Mouse (Mus musculus) G1E (cell line): Measurements from ENCODE around the gene Notch2.

Experiments used
- CTCF ChIP-seq: IDR thresholded peaks from 2 replicates; pipeline ENCODE4 v1.5.1; 2012; ENCODE audit warnings: low read depth, low read length, inconsistent platforms, mixed read lengths
- GATA1 ChIP-seq: IDR thresholded peaks from 2 replicates; pipeline ENCODE4 v1.6.1; 2012; ENCODE audit warnings: borderline replicate concordance, low read length, inconsistent platforms, mixed read lengths
- POLR2AphosphoS5 ChIP-seq: IDR thresholded peaks from 2 replicates; pipeline ENCODE4 v1.6.1; 2012; ENCODE audit warnings: low read depth, low read length, inconsistent platforms; ENCODE audit not compliant: insufficient replicate concordance
- TAL1 ChIP-seq: conservative IDR thresholded peaks from 2 replicates; pipeline ENCODE4 v1.6.1; 2012; ENCODE audit warnings: low read depth, low read length, inconsistent platforms, mixed read lengths

GRCm38 (mm10) chr3:98082972-98083371 lies 69.6 kb downstream of the Notch2 start:
- no peak for TF ChIP-seq CTCF
- TF ChIP-seq GATA1 = no peak
- no peak for TF ChIP-seq TAL1
- no peak for TF ChIP-seq POLR2AphosphoS5
